In genomic region chrX:99579206-99579605, GRCm38 (mm10) we compare ENCODE assay signal across 23 mouse cellular contexts.
"Had no signal": no experiment of that assay in that cellular context is flagged by ENCODE, and none has a peak within 500 bp of the region (broad histone marks: within the 10 kb centered on the region; RNA-seq: fewer than 3 reads in every experiment).

No protein-coding gene starts in this region.

- H3K9me3 ChIP-seq: heart, embryonic 13.5 days; heart, embryonic 15.5 days; hindbrain, embryonic 13.5 days; hindbrain, embryonic 15.5 days; liver, embryonic 13.5 days had no signal

- H3K36me3 ChIP-seq: heart, embryonic 13.5 days; heart, embryonic 15.5 days; hindbrain, embryonic 13.5 days; hindbrain, embryonic 15.5 days; liver, embryonic 13.5 days had no signal

- H3K4me2 ChIP-seq: heart, embryonic 11.5 days; heart, embryonic 13.5 days; heart, embryonic 15.5 days; hindbrain, embryonic 13.5 days; hindbrain, embryonic 15.5 days; liver, embryonic 11.5 days; liver, embryonic 13.5 days had no signal

- H3K4me3 ChIP-seq: heart, adult 2 months; heart, embryonic 13.5 days; heart, embryonic 15.5 days; hindbrain, embryonic 13.5 days; hindbrain, embryonic 15.5 days; liver, embryonic 13.5 days had no signal

- H3K4me1 ChIP-seq: heart, embryonic 15.5 days; hindbrain, embryonic 15.5 days; liver, embryonic 13.5 days had no signal

- H3K27ac ChIP-seq: heart, adult 2 months; heart, embryonic 13.5 days; heart, embryonic 15.5 days; hindbrain, embryonic 13.5 days; hindbrain, embryonic 15.5 days; hindbrain, postnatal 0 days; liver, embryonic 13.5 days had no signal

- H3K9ac ChIP-seq: heart, embryonic 13.5 days; heart, embryonic 15.5 days; hindbrain, embryonic 13.5 days; hindbrain, embryonic 15.5 days; liver, embryonic 13.5 days had no signal

- DNase-seq: gastrocnemius, postnatal 14 days; gastrocnemius, postnatal 36 days; heart, adult 11 months; heart, adult 2 months; heart, postnatal 14 days; heart, postnatal 36 days; kidney, adult 11 months; kidney, adult 2 months; kidney, postnatal 10 days; kidney, postnatal 36 days; layer of hippocampus, adult 9-11 months; layer of hippocampus, postnatal 36 days; left cerebral cortex, postnatal 4 days; liver; liver, embryonic 13.5 days had no signal

- ATAC-seq: hindbrain, postnatal 0 days; intestine, embryonic 16.5 days had no signal
